ENCODE assay signal across 9 mouse cellular contexts in the genomic region with DNA sequence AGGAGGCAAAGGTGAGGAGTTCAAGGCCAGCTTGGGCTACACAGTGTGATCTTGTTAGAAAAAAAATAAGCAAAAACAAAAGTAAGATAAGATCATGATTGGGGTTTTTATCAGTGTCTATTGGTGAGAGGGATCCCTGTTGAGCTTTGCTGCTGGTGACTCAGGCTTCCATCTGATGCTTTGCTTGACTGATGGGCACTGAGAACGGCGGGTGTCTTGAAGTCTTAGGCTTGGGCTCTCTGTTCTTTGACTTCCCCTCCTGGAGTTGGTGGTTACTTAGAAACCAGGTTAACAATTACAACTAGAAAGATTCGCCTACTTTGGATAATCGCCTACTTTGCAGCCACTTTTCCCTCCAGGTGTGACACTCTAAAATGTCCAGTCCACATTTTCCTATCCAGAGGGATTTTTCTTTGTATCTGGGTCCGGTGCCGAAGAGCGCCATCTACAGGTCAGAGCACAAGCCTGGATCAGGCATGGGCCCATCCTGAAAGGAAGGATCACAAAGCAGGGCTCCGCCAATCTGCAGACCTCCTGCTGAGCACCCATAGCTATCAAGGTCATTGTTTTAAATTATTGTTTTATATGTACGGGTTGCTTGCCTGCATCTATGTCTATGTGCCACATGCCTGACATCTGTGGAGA. TPM values are rescaled to one million over a fixed set of nuclear protein-coding genes. Genes with fewer than 3 reads are reported as not detected.
A peak's percentile ranks its signal among the peaks of the same experiment; 100 is the strongest.
DNase-seq lines count a peak whose midpoint lies in the region; ATAC-seq and TF ChIP-seq lines count a peak whose summit lies in the region.
"Had no signal": no experiment of that assay in that cellular context is flagged by ENCODE, and none has a peak within 500 bp of the region (broad histone marks: within the 10 kb centered on the region; RNA-seq: fewer than 3 reads in every experiment).

No protein-coding gene starts in this region.

- WGBS in heart, postnatal 0 days: 69% methylated on average over 9 of the region's 9 CpGs
- 55% methylated on average over 9 of the region's 9 CpGs for WGBS in heart, embryonic 12.5 days
- 65% methylated on average over 9 of the region's 9 CpGs for WGBS in limb, embryonic 10.5 days

- H3K27ac ChIP-seq in heart, postnatal 0 days (ENCODE audit: low read depth): no peak overlapping the region
- H3K27ac ChIP-seq in heart, embryonic 12.5 days (ENCODE audit: poor library complexity, severe bottlenecking): no peak overlapping the region
- H3K27ac ChIP-seq in limb, embryonic 10.5 days: no peak overlapping the region
- H3K27ac ChIP-seq: heart, embryonic 15.5 days had no signal

- no peak for TF ChIP-seq EP300 in heart, postnatal 0 days (IDR thresholded peaks at IDR 0.05; ENCODE audit: low read depth)

- H3K9me3 ChIP-seq in heart, postnatal 0 days (replicated peaks; ENCODE audit: control insufficient read depth, low read length): no peaks in the 10 kb centered on the region
- H3K9me3 ChIP-seq in heart, embryonic 12.5 days (replicated peaks): no peaks in the 10 kb centered on the region
- no peaks in the 10 kb centered on the region for H3K9me3 ChIP-seq in limb, embryonic 10.5 days (replicated peaks)
- H3K9me3 ChIP-seq: heart, embryonic 15.5 days had no signal

- no peak for DNase-seq in heart, postnatal 0 days (ENCODE audit: low spot score)
- DNase-seq in B cell, adult 2 months: peak; percentile 53 to 62
- DNase-seq in ZHBTc4 (ENCODE audit: low read depth, low spot score): peak; percentile 77
- peak; percentile 58 for DNase-seq in limb, embryonic 10.5 days (ENCODE audit: low spot score)
- DNase-seq in thymus, postnatal 4 days: peak; percentile 58
- DNase-seq in spleen, postnatal 14 days (ENCODE audit: low spot score in 2 of 2): no peak
- DNase-seq in layer of hippocampus, postnatal 36 days: no peak

- no peaks in the 10 kb centered on the region for H3K36me3 ChIP-seq in heart, postnatal 0 days (replicated peaks; ENCODE audit: control insufficient read depth, insufficient read depth, low read length)
- H3K36me3 ChIP-seq in heart, embryonic 12.5 days: no peaks in the 10 kb centered on the region
- no peaks in the 10 kb centered on the region for H3K36me3 ChIP-seq in limb, embryonic 10.5 days
- H3K36me3 ChIP-seq: heart, embryonic 15.5 days had no signal

- H3K4me2 ChIP-seq in heart, postnatal 0 days (ENCODE audit: low read depth, low read length): no peak overlapping the region
- no peak overlapping the region for H3K4me2 ChIP-seq in heart, embryonic 12.5 days
- H3K4me2 ChIP-seq: heart, embryonic 15.5 days had no signal

- H3K9ac ChIP-seq in heart, postnatal 0 days (replicated peaks; ENCODE audit: low read depth, low read length): no peak overlapping the region
- H3K9ac ChIP-seq in heart, embryonic 12.5 days: no peak overlapping the region
- H3K9ac ChIP-seq: heart, embryonic 15.5 days had no signal

- H3K4me1 ChIP-seq in heart, postnatal 0 days (ENCODE audit: control insufficient read depth, insufficient read depth): peaks cover 21% of the 10 kb centered on the region
- H3K4me1 ChIP-seq in heart, embryonic 12.5 days (replicated peaks): peaks cover 33% of the 10 kb centered on the region
- H3K4me1 ChIP-seq in limb, embryonic 10.5 days: peaks cover 16% of the 10 kb centered on the region

- peak; percentile 58 for TF ChIP-seq CTCF in heart, postnatal 0 days (IDR thresholded peaks at IDR 0.05; ENCODE audit: low read depth)

- ATAC-seq in heart, postnatal 0 days (ENCODE audit: insufficient read depth, low read depth): no peak
- ATAC-seq in heart, embryonic 12.5 days (ENCODE audit: insufficient number of reproducible peaks, low FRiP score): no peak

- no peak overlapping the region for H3K4me3 ChIP-seq in heart, postnatal 0 days (ENCODE audit: low read depth, low read length)
- H3K4me3 ChIP-seq in heart, embryonic 12.5 days: no peak overlapping the region
- H3K4me3 ChIP-seq in limb, embryonic 10.5 days: no peak overlapping the region
- H3K4me3 ChIP-seq: heart, embryonic 15.5 days had no signal

- H3K27me3 ChIP-seq in heart, postnatal 0 days (ENCODE audit: control insufficient read depth, insufficient read depth, low read length): no peaks in the 10 kb centered on the region
- no peaks in the 10 kb centered on the region for H3K27me3 ChIP-seq in heart, embryonic 12.5 days (replicated peaks)
- no peaks in the 10 kb centered on the region for H3K27me3 ChIP-seq in limb, embryonic 10.5 days (ENCODE audit: low read depth, poor library complexity, severe bottlenecking)
- H3K27me3 ChIP-seq: heart, embryonic 15.5 days had no signal

RNA-seq across cellular contexts. Expression of a gene that starts 34.1 kb away (rescaled TPM):
- 31.7 and 44.4 TPM in 2 replicates for total RNA-seq in heart, postnatal 0 days (2014; rRNA removed; ENCODE audit: low replicate concordance)
- 12.6 and 17.5 TPM in 2 replicates for polyA plus RNA-seq in heart, postnatal 0 days (2015; fragmentation: Nextera tagmentation; extraction: Ambion mirVana)
- polyA plus RNA-seq in heart, embryonic 12.5 days (2016; fragmentation: Nextera tagmentation; extraction: Ambion mirVana): 10.5 and 10.9 TPM in 2 replicates
- 0.36 and 0.90 TPM in 2 replicates for polyA plus RNA-seq in limb, embryonic 10.5 days (2016; fragmentation: Nextera tagmentation; extraction: Ambion mirVana)
- total RNA-seq in layer of hippocampus, postnatal 36 days (2021): 10 to 100 TPM; 75.7 to 81.1 TPM

Comparison
In these comparisons a context has a peak if more than half of its experiments do, and no peak if none do; other contexts are left out.
1. DNase-seq: peak in B cell, adult 2 months (2 of 2), ZHBTc4 (single experiment), limb, embryonic 10.5 days (single experiment) and thymus, postnatal 4 days (single experiment); none in heart, postnatal 0 days (single experiment), spleen, postnatal 14 days (0 of 2) and layer of hippocampus, postnatal 36 days (0 of 2).